Mouse (Mus musculus): ENCODE measurements around the gene Gpld1. TPM values are rescaled to one million over a fixed set of nuclear protein-coding genes. Genes with fewer than 3 reads are reported as not detected.

Gene Gpld1
- polyA plus RNA-seq, 1 experiment from 2014 or later, result 3.1 TPM

DNA sequence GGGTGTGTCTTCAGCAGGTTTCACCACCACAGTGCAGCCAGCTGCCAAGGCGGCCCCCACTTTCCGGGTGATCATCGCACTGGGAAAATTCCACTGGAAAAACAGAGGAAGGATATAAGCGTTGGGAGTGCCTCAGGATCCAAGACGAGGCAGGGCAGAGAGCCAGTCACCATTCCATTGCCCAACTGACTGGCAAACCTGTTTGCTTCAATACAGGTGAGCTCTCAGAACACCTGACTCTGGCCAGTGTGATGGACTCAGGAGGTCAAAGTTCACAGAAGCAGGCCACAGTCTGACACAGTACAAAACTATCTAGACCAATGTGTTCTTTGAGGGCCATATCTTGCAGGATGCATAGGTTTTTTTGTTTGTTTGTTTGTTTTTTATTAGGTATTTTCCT, 19.0 kb upstream of the Gpld1 start:
- no peak for ATAC-seq (ENCODE audit: insufficient read depth, low FRiP score, low read depth)
- 83% methylated on average over 5 of the region's 5 CpGs for WGBS
- Histone ChIP-seq H3K27ac (no peak overlapping the region), H3K4me2 (no peak overlapping the region), H3K27me3 (replicated peaks) (no peaks in the 10 kb centered on the region), H3K9me3 (no peaks in the 10 kb centered on the region), H3K4me3 (replicated peaks) (no peak overlapping the region), H3K9ac (no peak overlapping the region), H3K4me1 (no peaks in the 10 kb centered on the region), H3K36me3 (peaks cover 17% of the 10 kb centered on the region; the same call in 1 of the 2 replicates)

GRCm38 (mm10) chr13:24930591-24930990, 12.4 kb upstream of the Gpld1 start:
- Histone ChIP-seq H3K4me1 (no peaks in the 10 kb centered on the region), H3K27me3 (replicated peaks) (no peaks in the 10 kb centered on the region), H3K36me3 (0 out of 2 replicates have a peak, but pooled peaks cover 3% of the 10 kb centered on the region), H3K27ac (no peak overlapping the region), H3K9ac (no peak overlapping the region), H3K9me3 (no peaks in the 10 kb centered on the region), H3K4me3 (replicated peaks) (no peak overlapping the region), H3K4me2 (no peak overlapping the region)
- no peak for ATAC-seq (ENCODE audit: insufficient read depth, low FRiP score, low read depth)

- ATAC-seq (ENCODE audit: insufficient read depth, low FRiP score, low read depth), result no peak
Observed at GRCm38 (mm10) chr13:24933199-24933598, 9.8 kb upstream of the Gpld1 start.

DNA sequence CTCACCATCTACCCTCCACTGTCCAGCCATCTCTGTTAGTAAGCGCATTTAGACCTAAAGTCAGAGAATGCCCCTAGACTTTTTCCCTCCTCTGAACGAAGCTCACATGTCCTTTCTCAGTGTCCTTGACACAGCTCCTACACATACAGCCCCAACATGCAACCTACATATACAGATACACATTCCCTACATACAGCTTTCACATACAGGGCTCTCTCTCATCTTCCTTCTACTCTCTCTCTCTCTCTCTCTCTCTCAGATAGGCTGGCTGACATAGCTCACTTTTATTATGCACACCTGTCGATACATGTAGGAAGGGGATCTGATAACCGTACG, 6.2 kb upstream of the Gpld1 start:
- Histone ChIP-seq H3K36me3 (no peaks in the 10 kb centered on the region), H3K4me1 (peaks cover 10% of the 10 kb centered on the region; the same call in 1 of the 2 replicates), H3K4me3 (replicated peaks) (peak overlapping the region; percentile 88), H3K9me3 (no peaks in the 10 kb centered on the region), H3K4me2 (peak overlapping the region; percentile 82), H3K9ac (no peak overlapping the region), H3K27me3 (replicated peaks) (no peaks in the 10 kb centered on the region), H3K27ac (peak overlapping the region; percentile 95)
- WGBS, result 30% methylated on average over 5 of the region's 5 CpGs
- peak; percentile 24; the same call in 1 of the 2 replicates for ATAC-seq (ENCODE audit: insufficient read depth, low FRiP score, low read depth)

More at GRCm38 (mm10) chr13:24933199-24933598, 9.8 kb upstream of the Gpld1 start:
- Histone ChIP-seq H3K4me3 (replicated peaks) (no peak overlapping the region), H3K27me3 (replicated peaks) (no peaks in the 10 kb centered on the region), H3K27ac (no peak overlapping the region), H3K36me3 (no peaks in the 10 kb centered on the region), H3K9ac (no peak overlapping the region), H3K4me2 (no peak overlapping the region), H3K4me1 (peaks cover 6% of the 10 kb centered on the region; the same call in 1 of the 2 replicates), H3K9me3 (no peaks in the 10 kb centered on the region)
- WGBS, result 81% methylated on average over 7 of the region's 7 CpGs

GRCm38 (mm10) chr13:24937108-24937838, 5.7 kb upstream of the Gpld1 start, which contains the start of gene Aldh5a1:
Aldh5a1 (minus strand) TSS chr13:24937661.
- H3K36me3 ChIP-seq, result no peaks in the 10 kb centered on the region
- H3K4me1 ChIP-seq, result peaks cover 10% of the 10 kb centered on the region; the same call in 1 of the 2 replicates
- no peaks in the 10 kb centered on the region for H3K27me3 ChIP-seq (replicated peaks)
- peak within 1 kb of the TSS; percentile 97 for H3K9ac ChIP-seq
- ATAC-seq (ENCODE audit: insufficient read depth, low FRiP score, low read depth), result peak; percentile 77
- H3K4me2 ChIP-seq, result peak within 1 kb of the TSS; percentile 82
- H3K27ac ChIP-seq, result peak within 1 kb of the TSS; percentile 95
- H3K9me3 ChIP-seq, result no peaks in the 10 kb centered on the region
- WGBS, result under 1% methylated on average over 75 of the region's 75 CpGs
- peak within 1 kb of the TSS; percentile 88 for H3K4me3 ChIP-seq (replicated peaks)

- 0 out of 2 replicates have a peak overlapping the region, but pooled peaks have one; percentile 97 for H3K9ac ChIP-seq
- ATAC-seq (ENCODE audit: insufficient read depth, low FRiP score, low read depth), result peak; percentile 15; the same call in 1 of the 2 replicates
Observed at GRCm38 (mm10) chr13:24937839-24938166, 5.1 kb upstream of the Gpld1 start.

GRCm38 (mm10) chr13:24938683-24939082, 4.3 kb upstream of the Gpld1 start:
- Histone ChIP-seq H3K9ac (no peak overlapping the region), H3K36me3 (no peaks in the 10 kb centered on the region), H3K27me3 (replicated peaks) (no peaks in the 10 kb centered on the region), H3K4me1 (peaks cover 10% of the 10 kb centered on the region), H3K4me2 (peak overlapping the region; percentile 82), H3K9me3 (no peaks in the 10 kb centered on the region), H3K4me3 (replicated peaks) (no peak overlapping the region), H3K27ac (no peak overlapping the region)
- no peak for ATAC-seq (ENCODE audit: insufficient read depth, low FRiP score, low read depth)
- WGBS, result 32% methylated on average over 9 of the region's 9 CpGs

More at GRCm38 (mm10) chr13:24937839-24938166, 5.1 kb upstream of the Gpld1 start:
- Histone ChIP-seq H3K9me3 (no peaks in the 10 kb centered on the region), H3K27me3 (replicated peaks) (no peaks in the 10 kb centered on the region), H3K27ac (peak overlapping the region; percentile 95), H3K4me2 (peak overlapping the region; percentile 82), H3K4me3 (replicated peaks) (peak overlapping the region; percentile 88), H3K4me1 (peaks cover 10% of the 10 kb centered on the region), H3K36me3 (no peaks in the 10 kb centered on the region)
- WGBS, result 16% methylated on average over 12 of the region's 12 CpGs

GRCm38 (mm10) chr13:24939472-24939871, 3.5 kb upstream of the Gpld1 start:
- no peaks in the 10 kb centered on the region for H3K9me3 ChIP-seq
- H3K4me3 ChIP-seq (replicated peaks), result no peak overlapping the region
- no peaks in the 10 kb centered on the region for H3K36me3 ChIP-seq
- no peak overlapping the region for H3K27ac ChIP-seq
- WGBS, result 88% methylated on average over 9 of the region's 9 CpGs
- H3K27me3 ChIP-seq (replicated peaks), result no peaks in the 10 kb centered on the region
- H3K9ac ChIP-seq, result no peak overlapping the region
- no peak overlapping the region for H3K4me2 ChIP-seq
- H3K4me1 ChIP-seq, result peaks cover 10% of the 10 kb centered on the region
- ATAC-seq (ENCODE audit: insufficient read depth, low FRiP score, low read depth), result no peak

GRCm38 (mm10) chr13:24943303-24943702, 351 bp downstream of the Gpld1 start:
- no peaks in the 10 kb centered on the region for H3K36me3 ChIP-seq
- no peaks in the 10 kb centered on the region for H3K9me3 ChIP-seq
- ATAC-seq (ENCODE audit: insufficient read depth, low FRiP score, low read depth), result no peak
- no peak overlapping the region for H3K27ac ChIP-seq
- H3K4me1 ChIP-seq, result peaks cover 4% of the 10 kb centered on the region
- H3K4me3 ChIP-seq (replicated peaks), result no peak overlapping the region
- WGBS, result 57% methylated on average over 8 of the region's 8 CpGs
- H3K27me3 ChIP-seq (replicated peaks), result no peaks in the 10 kb centered on the region
- H3K9ac ChIP-seq, result no peak overlapping the region
- H3K4me2 ChIP-seq, result no peak overlapping the region

GRCm38 (mm10) chr13:24945567-24945966, 2.6 kb downstream of the Gpld1 start:
- H3K36me3 ChIP-seq, result no peaks in the 10 kb centered on the region
- H3K4me1 ChIP-seq, result no peaks in the 10 kb centered on the region; the same call in 1 of the 2 replicates
- WGBS, result 22% methylated on average over 4 of the region's 4 CpGs
- H3K27ac ChIP-seq, result no peak overlapping the region
- no peak for ATAC-seq (ENCODE audit: insufficient read depth, low FRiP score, low read depth)
- no peak overlapping the region for H3K9ac ChIP-seq
- no peak overlapping the region for H3K4me2 ChIP-seq
- no peaks in the 10 kb centered on the region for H3K27me3 ChIP-seq (replicated peaks)
- no peak overlapping the region for H3K4me3 ChIP-seq (replicated peaks)
- H3K9me3 ChIP-seq, result no peaks in the 10 kb centered on the region

- no peaks in the 10 kb centered on the region for H3K27me3 ChIP-seq (replicated peaks)
- 52% methylated on average over 5 of the region's 5 CpGs for WGBS
- no peaks in the 10 kb centered on the region; the same call in 1 of the 2 replicates for H3K4me1 ChIP-seq
- H3K36me3 ChIP-seq, result no peaks in the 10 kb centered on the region
- H3K27ac ChIP-seq, result no peak overlapping the region
- H3K4me2 ChIP-seq, result no peak overlapping the region
- H3K9ac ChIP-seq, result no peak overlapping the region
- no peak overlapping the region for H3K4me3 ChIP-seq (replicated peaks)
- ATAC-seq (ENCODE audit: insufficient read depth, low FRiP score, low read depth), result no peak
- no peaks in the 10 kb centered on the region for H3K9me3 ChIP-seq
Observed at GRCm38 (mm10) chr13:24947158-24947557, 4.2 kb downstream of the Gpld1 start.

GRCm38 (mm10) chr13:24948870-24949269, 5.9 kb downstream of the Gpld1 start:
- Histone ChIP-seq H3K27me3 (replicated peaks) (no peaks in the 10 kb centered on the region), H3K27ac (no peak overlapping the region), H3K36me3 (no peaks in the 10 kb centered on the region), H3K4me1 (no peaks in the 10 kb centered on the region), H3K4me3 (replicated peaks) (no peak overlapping the region), H3K9ac (no peak overlapping the region), H3K4me2 (no peak overlapping the region), H3K9me3 (no peaks in the 10 kb centered on the region)
- no peak for ATAC-seq (ENCODE audit: insufficient read depth, low FRiP score, low read depth)
- 83% methylated on average over 6 of the region's 6 CpGs for WGBS
